Mouse (Mus musculus): ENCODE measurements around the gene Sema3d. TPM values are rescaled to one million over a fixed set of nuclear protein-coding genes. Genes with fewer than 3 reads are reported as not detected.
A peak's percentile ranks its signal among the peaks of the same experiment; 100 is the strongest.

Gene Sema3d
- polyA plus RNA-seq, 1 experiment from 2014 or later: 1.7 TPM

DNA sequence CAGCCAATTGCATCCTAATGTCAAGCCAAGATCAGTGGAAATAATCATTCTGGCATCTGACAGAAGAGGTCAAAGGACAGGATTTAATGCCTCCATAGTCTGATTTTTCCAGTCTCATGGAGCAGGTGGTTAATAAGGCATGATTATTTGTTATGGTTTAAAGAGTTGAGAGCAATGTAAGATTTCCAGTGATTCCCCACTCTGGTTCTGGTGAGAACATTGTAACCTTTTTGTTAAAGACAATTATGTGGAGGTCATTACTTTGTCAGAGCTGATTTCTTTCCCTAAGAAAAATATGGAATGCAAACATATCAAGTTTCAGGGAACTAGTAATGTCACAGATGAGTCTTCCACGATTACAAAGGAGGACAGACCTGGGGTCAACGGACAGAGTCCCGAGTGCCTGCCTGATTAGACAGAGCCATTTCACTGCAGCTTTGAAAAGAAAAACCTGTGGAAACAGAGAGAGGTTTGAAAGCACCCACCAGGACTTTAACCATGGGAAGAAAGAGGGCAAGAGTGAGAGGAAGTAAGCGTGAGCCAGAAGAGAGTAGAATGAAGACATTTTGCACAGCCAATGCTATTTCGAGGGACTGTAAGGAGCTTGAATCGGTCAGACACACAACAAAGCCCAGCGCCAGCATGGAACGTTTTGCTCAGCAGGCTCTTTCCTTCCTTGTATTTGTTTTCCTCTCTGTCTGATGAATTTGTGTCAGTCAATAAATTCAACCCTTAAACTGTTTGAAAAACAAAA, 251.2 kb downstream of the Sema3d start:
- H3K27ac ChIP-seq (ENCODE audit: low read depth, low read length): no peak overlapping the region
- 0 out of 2 replicates have a peak overlapping the region, but pooled peaks have one; percentile 18 for H3K4me2 ChIP-seq (ENCODE audit: low read depth, low read length, severe bottlenecking)
- H3K36me3 ChIP-seq (ENCODE audit: control insufficient read depth, insufficient read depth, low read length): no peaks in the 10 kb centered on the region
- H3K4me3 ChIP-seq (ENCODE audit: low read depth, low read length): no peak overlapping the region
- 0 out of 2 replicates have a peak, but pooled peaks have one; percentile 46 for ATAC-seq (replicated peaks; ENCODE audit: low FRiP score)
- DNase-seq (ENCODE audit: low spot score): no peak
- H3K27me3 ChIP-seq (ENCODE audit: control insufficient read depth, insufficient read depth, low read length): no peaks in the 10 kb centered on the region
- H3K9me3 ChIP-seq (ENCODE audit: control insufficient read depth, low read length): no peaks in the 10 kb centered on the region
- WGBS: 16% methylated on average over 8 of the region's 8 CpGs
- H3K4me1 ChIP-seq (replicated peaks; ENCODE audit: control insufficient read depth, insufficient read depth, low read length): no peaks in the 10 kb centered on the region; the same call in 1 of the 2 replicates
- H3K9ac ChIP-seq (ENCODE audit: low read length): no peak overlapping the region

DNA sequence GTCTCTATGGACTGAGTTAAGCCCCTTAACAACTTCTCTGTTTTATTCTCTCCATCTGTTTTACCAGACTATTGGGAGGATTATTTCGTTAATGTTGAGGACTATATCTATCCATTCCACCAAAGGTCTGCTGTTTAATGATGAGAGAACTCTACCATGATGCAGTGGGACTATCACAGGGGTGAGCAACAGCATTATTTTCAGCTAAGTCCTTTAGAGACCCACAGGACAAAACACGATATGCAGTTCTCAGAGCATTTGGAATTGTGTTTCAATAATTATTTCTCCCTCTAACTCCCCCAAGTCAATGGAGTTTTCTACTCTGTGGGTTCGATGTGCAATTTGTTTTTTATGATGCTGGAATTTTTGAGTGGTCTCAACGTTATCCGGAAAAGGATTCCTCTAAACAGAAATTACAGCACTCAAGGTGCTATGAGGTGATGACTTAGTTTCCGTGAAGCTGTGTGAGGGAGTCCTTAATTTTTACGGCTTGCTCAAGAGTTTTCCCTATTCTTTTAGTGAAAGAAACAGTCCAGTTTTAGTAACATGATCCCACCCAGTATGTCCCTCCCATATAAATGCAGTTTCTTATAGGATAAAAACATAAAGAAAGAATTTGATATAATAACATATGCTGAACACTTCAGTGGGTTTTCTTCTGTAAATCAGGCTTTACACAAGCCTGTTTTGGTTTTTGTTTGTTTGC, 254.7 kb downstream of the Sema3d start:
- no peak for ATAC-seq (replicated peaks; ENCODE audit: low FRiP score)
- Histone ChIP-seq H3K27me3 (ENCODE audit: control insufficient read depth, insufficient read depth, low read length) (no peaks in the 10 kb centered on the region), H3K9ac (ENCODE audit: low read length) (no peak overlapping the region), H3K4me1 (replicated peaks; ENCODE audit: control insufficient read depth, insufficient read depth, low read length) (no peaks in the 10 kb centered on the region; the same call in 1 of the 2 replicates), H3K9me3 (ENCODE audit: control insufficient read depth, low read length) (no peaks in the 10 kb centered on the region), H3K27ac (ENCODE audit: low read depth, low read length) (no peak overlapping the region), H3K36me3 (ENCODE audit: control insufficient read depth, insufficient read depth, low read length) (no peaks in the 10 kb centered on the region), H3K4me3 (ENCODE audit: low read depth, low read length) (no peak overlapping the region), H3K4me2 (ENCODE audit: low read depth, low read length, severe bottlenecking) (no peak overlapping the region)
- 85% methylated on average over 7 of the region's 7 CpGs for WGBS
- no peak for DNase-seq (ENCODE audit: low spot score)

All from forebrain, embryonic 11.5 days (tissue).